Mouse (Mus musculus) neural tube, embryonic 12.5 days (tissue): ENCODE measurements around the gene Trdmt1. TPM values are rescaled to one million over a fixed set of nuclear protein-coding genes. Genes with fewer than 3 reads are reported as not detected.

Source experiments
- ATAC-seq: fragments of 200-750 bp; cut with Nextera tagmentation; 2 replicates; pipeline ENCODE4 v1.8.0; 2017; ENCODE audit warnings: low read depth, mild to moderate bottlenecking, moderate TSS enrichment, moderate library complexity; ENCODE audit not compliant: low FRiP score
- H3K27ac ChIP-seq: fragments of 300-500 bp; sonication (generic); 2 replicates; pipeline ENCODE4 v1.5.1; 2016
- H3K27me3 ChIP-seq: fragments of 300-500 bp; sonication (generic); replicated peaks from 2 replicates; pipeline ENCODE4 v1.6.1; 2016; ENCODE audit warnings: mild to moderate bottlenecking
- H3K36me3 ChIP-seq: fragments of 300-500 bp; sonication (generic); 2 replicates; pipeline ENCODE4 v1.6.1; 2016; ENCODE audit warnings: mild to moderate bottlenecking
- H3K4me1 ChIP-seq: fragments of 300-500 bp; sonication (generic); 2 replicates; pipeline ENCODE4 v1.6.1; 2016
- H3K4me2 ChIP-seq: fragments of 300-500 bp; sonication (generic); replicated peaks from 2 replicates; pipeline ENCODE4 v1.6.1; 2016; ENCODE audit warnings: mild to moderate bottlenecking
- H3K4me3 ChIP-seq: fragments of 300-500 bp; sonication (generic); 2 replicates; pipeline ENCODE4 v1.5.1; 2016
- H3K9ac ChIP-seq: fragments of 300-500 bp; sonication (generic); 2 replicates; pipeline ENCODE4 v1.6.1; 2016; ENCODE audit warnings: mild to moderate bottlenecking
- H3K9me3 ChIP-seq: fragments of 300-500 bp; sonication (generic); 2 replicates; pipeline ENCODE4 v1.6.1; 2016; ENCODE audit warnings: mild to moderate bottlenecking
- WGBS: fragments of 180-500 bp; shearing (Covaris S2); methylation state at CpG from one replicate; pipeline ENCODE4 v1.1.7; 2016; 5-methylcytosine and 5-hydroxymethylcytosine counted together
- polyA plus RNA-seq: library from polyadenylated mRNA; unstranded; fragments of >200 nt; fragmentation: Nextera tagmentation; extraction: Ambion mirVana; gene quantifications from 2 replicates; pipeline ENCODE4 v1.2.1, GENCODE M21; 2016

The Trdmt1 gene
- polyA plus RNA-seq, 1 experiment from 2014 or later: 8.9 TPM

DNA sequence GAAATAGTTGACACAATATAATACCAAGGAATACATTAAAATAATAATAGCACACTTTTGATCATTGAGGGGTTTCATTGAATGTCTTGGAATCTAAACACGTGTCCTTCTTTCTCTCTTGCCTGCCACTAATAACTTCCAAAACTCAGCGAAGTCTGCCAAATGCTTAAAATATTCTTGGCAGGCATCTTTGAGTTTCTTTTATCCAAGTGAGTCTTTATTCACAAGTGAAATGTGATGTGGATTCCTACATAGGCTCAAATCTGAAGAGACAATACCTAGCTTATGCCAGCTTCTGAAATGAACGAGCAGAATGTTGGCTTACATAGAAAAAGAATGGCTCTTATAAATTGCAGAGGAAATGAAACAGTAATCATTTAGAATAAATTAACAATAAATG lies 4.3 kb upstream of the Trdmt1 start:
- Histone ChIP-seq H3K9ac (no peak overlapping the region), H3K27me3 (no peaks in the 10 kb centered on the region), H3K9me3 (no peaks in the 10 kb centered on the region), H3K36me3 (no peaks in the 10 kb centered on the region), H3K27ac (no peak overlapping the region), H3K4me1 (no peaks in the 10 kb centered on the region), H3K4me2 (no peak overlapping the region), H3K4me3 (no peak overlapping the region)
- 85% methylated on average over 3 of the region's 3 CpGs for WGBS
- no peak for ATAC-seq

DNA sequence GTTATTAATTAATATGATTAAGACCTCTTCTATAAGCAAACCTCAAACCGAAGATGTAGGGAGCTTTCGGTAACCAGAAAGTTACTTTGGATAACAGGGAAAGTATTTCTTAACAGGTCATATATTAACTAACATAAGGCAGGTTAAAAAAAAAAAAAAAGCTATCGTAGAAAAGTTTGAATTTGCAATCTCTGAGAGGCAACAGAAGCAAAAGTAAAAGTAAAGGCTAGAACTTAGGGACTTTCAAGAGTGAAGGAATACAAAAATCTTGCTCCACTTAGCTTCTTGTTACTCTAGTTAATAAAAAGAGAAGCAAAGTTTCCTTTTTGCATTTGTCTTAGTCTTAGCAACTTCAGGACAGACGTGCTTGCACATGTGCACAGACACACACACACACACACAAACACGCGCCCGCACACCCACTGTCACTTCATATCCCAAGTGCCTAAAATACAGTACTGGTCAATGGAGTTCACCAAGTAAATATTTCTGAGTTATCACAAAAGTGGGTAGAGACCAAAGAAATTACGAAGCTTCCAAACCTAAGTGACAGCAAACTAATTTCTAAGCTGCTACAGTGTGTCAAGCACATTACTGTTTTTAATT lies 846 bp downstream of the Trdmt1 start:
- Histone ChIP-seq H3K4me2 (peak overlapping the region; percentile 60), H3K4me1 (no peaks in the 10 kb centered on the region), H3K9ac (peak overlapping the region; percentile 70; the same call in 1 of the 2 replicates), H3K27me3 (no peaks in the 10 kb centered on the region), H3K4me3 (peak overlapping the region; percentile 57), H3K36me3 (no peaks in the 10 kb centered on the region), H3K9me3 (no peaks in the 10 kb centered on the region), H3K27ac (peak overlapping the region; percentile 75; the same call in 1 of the 2 replicates)
- peak; percentile 51 for ATAC-seq
- 53% methylated on average over 8 of the region's 8 CpGs for WGBS

- Histone ChIP-seq H3K4me1 (no peaks in the 10 kb centered on the region), H3K27me3 (no peaks in the 10 kb centered on the region), H3K9me3 (no peaks in the 10 kb centered on the region), H3K4me2 (no peak overlapping the region), H3K9ac (no peak overlapping the region), H3K27ac (no peak overlapping the region), H3K36me3 (no peaks in the 10 kb centered on the region), H3K4me3 (no peak overlapping the region)
- WGBS: 97% methylated on average over 1 of the region's 1 CpGs
- no peak for ATAC-seq
Measured at GRCm38 (mm10) chr2:13539860-13540259, 4.6 kb downstream of the Trdmt1 start.

GRCm38 (mm10) chr2:13538704-13539377 lies 5.6 kb downstream of the Trdmt1 start:
- no peak overlapping the region for H3K4me3 ChIP-seq
- H3K4me2 ChIP-seq: no peak overlapping the region
- H3K4me1 ChIP-seq: no peaks in the 10 kb centered on the region
- H3K27ac ChIP-seq: no peak overlapping the region
- H3K27me3 ChIP-seq: no peaks in the 10 kb centered on the region
- no peaks in the 10 kb centered on the region for H3K9me3 ChIP-seq
- no peak overlapping the region for H3K9ac ChIP-seq
- WGBS: 78% methylated on average over 6 of the region's 6 CpGs
- ATAC-seq: no peak
- no peaks in the 10 kb centered on the region for H3K36me3 ChIP-seq

GRCm38 (mm10) chr2:13538258-13538657 lies 6.2 kb downstream of the Trdmt1 start:
- 77% methylated on average over 2 of the region's 2 CpGs for WGBS
- no peak for ATAC-seq
- Histone ChIP-seq H3K27ac (no peak overlapping the region), H3K4me2 (no peak overlapping the region), H3K36me3 (no peaks in the 10 kb centered on the region), H3K4me1 (no peaks in the 10 kb centered on the region), H3K27me3 (no peaks in the 10 kb centered on the region), H3K9ac (no peak overlapping the region), H3K4me3 (no peak overlapping the region), H3K9me3 (no peaks in the 10 kb centered on the region)

GRCm38 (mm10) chr2:13537733-13538132 lies 6.7 kb downstream of the Trdmt1 start:
- no peak overlapping the region for H3K4me3 ChIP-seq
- H3K27ac ChIP-seq: no peak overlapping the region
- no peak overlapping the region for H3K9ac ChIP-seq
- no peaks in the 10 kb centered on the region for H3K27me3 ChIP-seq
- 20% methylated on average over 2 of the region's 2 CpGs for WGBS
- ATAC-seq: no peak
- no peaks in the 10 kb centered on the region for H3K4me1 ChIP-seq
- no peaks in the 10 kb centered on the region for H3K36me3 ChIP-seq
- H3K9me3 ChIP-seq: no peaks in the 10 kb centered on the region
- no peak overlapping the region for H3K4me2 ChIP-seq

GRCm38 (mm10) chr2:13536747-13537146 lies 7.7 kb downstream of the Trdmt1 start:
- no peak overlapping the region for H3K4me3 ChIP-seq
- no peaks in the 10 kb centered on the region for H3K36me3 ChIP-seq
- H3K27ac ChIP-seq: no peak overlapping the region
- no peak overlapping the region for H3K4me2 ChIP-seq
- ATAC-seq: no peak
- no peaks in the 10 kb centered on the region for H3K27me3 ChIP-seq
- H3K4me1 ChIP-seq: no peaks in the 10 kb centered on the region
- H3K9ac ChIP-seq: no peak overlapping the region
- no peaks in the 10 kb centered on the region for H3K9me3 ChIP-seq

- Histone ChIP-seq H3K4me2 (no peak overlapping the region), H3K4me1 (0 out of 2 replicates have a peak, but pooled peaks cover 3% of the 10 kb centered on the region), H3K36me3 (no peaks in the 10 kb centered on the region), H3K27ac (no peak overlapping the region), H3K4me3 (no peak overlapping the region), H3K9ac (no peak overlapping the region), H3K27me3 (no peaks in the 10 kb centered on the region), H3K9me3 (no peaks in the 10 kb centered on the region)
- no peak for ATAC-seq
- WGBS: 93% methylated on average over 6 of the region's 6 CpGs
Measured at GRCm38 (mm10) chr2:13530639-13531038, 13.8 kb downstream of the Trdmt1 start.

- WGBS: 93% methylated on average over 3 of the region's 3 CpGs
- Histone ChIP-seq H3K9me3 (no peaks in the 10 kb centered on the region), H3K4me3 (no peak overlapping the region), H3K9ac (no peak overlapping the region), H3K36me3 (no peaks in the 10 kb centered on the region), H3K4me1 (0 out of 2 replicates have a peak, but pooled peaks cover 3% of the 10 kb centered on the region), H3K27ac (no peak overlapping the region), H3K4me2 (no peak overlapping the region), H3K27me3 (no peaks in the 10 kb centered on the region)
- ATAC-seq: no peak
Measured at GRCm38 (mm10) chr2:13529253-13529933, 15.1 kb downstream of the Trdmt1 start.

- Histone ChIP-seq H3K4me3 (no peak overlapping the region), H3K27ac (no peak overlapping the region), H3K27me3 (no peaks in the 10 kb centered on the region), H3K4me2 (no peak overlapping the region), H3K4me1 (0 out of 2 replicates have a peak, but pooled peaks cover 3% of the 10 kb centered on the region), H3K36me3 (no peaks in the 10 kb centered on the region), H3K9me3 (no peaks in the 10 kb centered on the region), H3K9ac (no peak overlapping the region)
- 67% methylated on average over 4 of the region's 4 CpGs for WGBS
- ATAC-seq: no peak
Measured at GRCm38 (mm10) chr2:13527531-13527930, 16.9 kb downstream of the Trdmt1 start.

DNA sequence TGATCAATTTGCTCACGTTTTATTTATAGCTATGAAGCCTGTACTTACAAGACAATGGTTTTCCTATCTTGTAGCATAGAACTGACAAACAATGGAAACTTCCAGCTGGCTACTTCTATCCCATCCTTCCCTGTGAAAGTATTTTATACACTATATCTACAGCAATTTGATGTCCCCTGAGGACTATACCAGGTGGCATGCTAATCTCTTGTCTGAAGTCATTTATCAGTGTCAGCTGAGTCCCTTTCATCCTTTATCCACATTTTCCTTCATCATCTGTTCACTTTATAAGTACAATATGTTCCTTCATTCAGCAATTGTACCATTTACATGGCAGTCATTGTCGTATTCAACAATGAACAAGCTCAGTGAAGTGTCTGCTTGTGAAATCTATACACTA lies 17.3 kb downstream of the Trdmt1 start:
- no peak overlapping the region for H3K27ac ChIP-seq
- no peaks in the 10 kb centered on the region for H3K27me3 ChIP-seq
- no peak overlapping the region for H3K4me2 ChIP-seq
- H3K9ac ChIP-seq: no peak overlapping the region
- H3K9me3 ChIP-seq: no peaks in the 10 kb centered on the region
- no peak overlapping the region for H3K4me3 ChIP-seq
- no peaks in the 10 kb centered on the region for H3K36me3 ChIP-seq
- 33% methylated on average over 2 of the region's 2 CpGs for WGBS
- 0 out of 2 replicates have a peak, but pooled peaks cover 3% of the 10 kb centered on the region for H3K4me1 ChIP-seq
- peak; percentile 36; the same call in 1 of the 2 replicates for ATAC-seq

DNA sequence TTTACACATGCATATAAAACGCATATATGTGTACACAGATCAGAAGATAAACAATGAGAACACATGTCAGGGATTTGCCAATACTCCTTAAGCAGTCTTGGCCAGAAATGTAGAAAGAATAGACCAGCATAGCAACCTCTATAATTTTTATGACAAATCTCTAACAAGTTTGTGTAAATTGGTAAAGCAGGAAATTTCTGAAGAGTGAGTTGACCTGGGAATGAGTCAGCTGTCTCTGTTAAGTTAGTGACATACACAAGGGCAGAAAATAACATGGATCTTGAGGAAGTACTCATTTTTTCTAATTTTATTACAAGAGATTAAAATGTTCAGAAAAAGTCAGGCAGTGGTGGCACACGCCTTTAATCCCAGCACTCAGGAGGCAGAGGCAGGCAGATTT lies 18.3 kb downstream of the Trdmt1 start:
- Histone ChIP-seq H3K27me3 (no peaks in the 10 kb centered on the region), H3K4me1 (0 out of 2 replicates have a peak, but pooled peaks cover 3% of the 10 kb centered on the region), H3K9ac (no peak overlapping the region), H3K4me3 (no peak overlapping the region), H3K4me2 (no peak overlapping the region), H3K36me3 (no peaks in the 10 kb centered on the region), H3K27ac (no peak overlapping the region), H3K9me3 (no peaks in the 10 kb centered on the region)
- ATAC-seq: no peak
- 94% methylated on average over 2 of the region's 2 CpGs for WGBS
